Mouse (Mus musculus): ENCODE measurements around the gene Palm3. TPM values are rescaled to one million over a fixed set of nuclear protein-coding genes. Genes with fewer than 3 reads are reported as not detected.
"Not testable (repeated sequence)": the region's sequence is repeated elsewhere in the genome, so short reads cannot be mapped to it uniquely, and the experiment has no call there.

Palm3 gene
- under 1 TPM; 0.25 to 0.51 TPM for total RNA-seq (2021)
- long read RNA-seq, experiment 1, partial matches to known transcripts: 1 of 1 reads
- long read RNA-seq, experiment 1, other reads (novel, unspliced or antisense): 0 of 1 reads
- long read RNA-seq, experiment 2, partial matches to known transcripts: 1 of 1 reads
- long read RNA-seq, experiment 2, other reads (novel, unspliced or antisense): 0 of 1 reads

DNA sequence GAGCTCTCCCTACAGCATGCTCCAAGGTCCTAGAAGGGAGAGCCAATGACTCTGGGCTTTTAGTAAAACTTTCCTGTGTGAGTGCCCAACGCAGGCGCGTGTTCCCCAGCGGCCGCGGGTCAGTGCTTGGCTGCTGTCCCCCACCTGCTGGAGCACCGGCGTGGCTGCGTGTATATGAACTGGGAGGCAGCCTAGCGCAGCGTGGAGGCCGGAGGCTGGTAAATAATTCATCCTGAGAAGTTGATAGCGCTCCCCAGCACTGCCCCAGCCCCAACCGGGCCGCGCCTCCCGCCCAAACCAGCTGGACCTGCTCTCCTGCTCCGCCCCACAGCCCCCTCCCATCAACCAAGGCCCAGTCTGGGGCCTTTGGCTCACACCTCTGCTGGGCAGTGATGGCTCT, at the start of gene Palm3:
Palm3 (plus strand) TSS at position 376 of the 400 bp plus-strand sequence.
- no peak for DNase-seq
- intact Hi-C loops (cut with DNase I; ENCODE audit: low total_unique reads): no loop called here

DNA sequence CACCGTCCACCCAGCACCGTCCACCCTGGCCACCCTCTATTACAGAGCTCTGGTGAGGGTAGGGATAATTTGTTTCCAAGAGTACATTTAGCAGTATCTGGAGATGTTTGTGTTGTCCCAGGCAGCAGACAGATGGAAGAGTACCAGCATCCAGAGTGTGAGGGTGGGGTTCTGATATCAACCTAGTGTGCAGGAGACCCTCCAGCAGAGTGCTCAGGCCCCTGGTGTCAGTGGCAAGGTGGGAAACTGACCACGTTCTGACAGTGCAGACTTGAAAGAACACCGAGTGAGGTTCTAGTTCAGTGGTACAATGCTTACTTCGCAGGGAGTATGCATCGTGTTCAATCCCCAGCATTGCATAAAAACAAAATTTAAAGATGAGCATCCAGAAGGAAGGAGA, 49.6 kb upstream of the Palm3 start:
- no peak for DNase-seq
- intact Hi-C loops (cut with DNase I; ENCODE audit: low total_unique reads): no loop called here

DNA sequence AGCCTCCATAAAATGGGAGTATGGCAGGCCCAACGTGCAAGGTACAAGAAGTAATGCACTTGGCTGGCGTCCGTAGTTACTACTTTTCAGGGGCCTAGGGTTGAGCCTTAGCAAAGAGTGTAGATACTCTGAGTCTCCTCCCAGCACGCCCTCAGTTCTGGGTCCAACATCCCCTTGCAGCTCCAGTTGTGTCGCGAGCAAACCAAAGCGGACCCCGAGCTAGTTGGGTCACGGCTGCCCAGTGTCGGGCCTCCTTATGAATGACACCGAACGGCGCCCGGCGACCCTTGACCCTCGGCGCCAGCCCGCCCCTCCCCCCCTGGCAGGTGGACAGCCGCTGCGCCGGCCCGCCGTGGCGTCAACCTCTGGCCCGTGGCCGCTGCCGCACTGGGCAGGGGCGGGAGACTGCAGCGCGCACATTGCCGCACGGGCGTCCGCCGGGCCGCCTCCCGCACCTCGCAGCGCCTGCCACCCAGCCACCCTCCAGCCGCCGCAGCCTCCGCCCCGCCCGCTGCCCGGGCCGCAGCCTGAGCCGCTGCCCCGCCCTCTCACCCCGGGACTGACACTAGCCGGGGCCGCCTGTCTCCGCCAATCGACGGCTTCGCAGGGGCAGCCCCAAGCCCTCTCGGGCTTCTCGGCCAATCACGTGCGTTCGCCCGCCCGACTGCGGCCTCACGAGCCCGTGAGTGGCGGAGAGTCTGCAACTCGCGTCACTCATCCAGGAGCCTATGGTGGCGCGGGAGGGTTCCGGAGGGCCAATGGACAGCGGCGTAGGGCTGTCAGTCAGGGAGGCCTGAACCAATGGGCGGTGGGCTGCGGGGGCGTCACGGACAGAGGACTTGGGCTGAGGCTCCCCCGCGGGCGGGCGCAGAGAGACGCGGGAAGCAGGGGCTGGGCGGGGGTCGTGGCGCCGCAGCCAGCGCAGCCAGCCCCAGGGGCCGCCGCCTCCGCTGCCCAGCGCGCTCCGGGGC, 48.8 kb upstream of the Palm3 start, which contains the start of gene Prkaca:
Prkaca (plus strand) TSS at position 844 of the 971 bp plus-strand sequence.
- intact Hi-C loops (cut with DNase I; ENCODE audit: low total_unique reads): no loop called here

DNA sequence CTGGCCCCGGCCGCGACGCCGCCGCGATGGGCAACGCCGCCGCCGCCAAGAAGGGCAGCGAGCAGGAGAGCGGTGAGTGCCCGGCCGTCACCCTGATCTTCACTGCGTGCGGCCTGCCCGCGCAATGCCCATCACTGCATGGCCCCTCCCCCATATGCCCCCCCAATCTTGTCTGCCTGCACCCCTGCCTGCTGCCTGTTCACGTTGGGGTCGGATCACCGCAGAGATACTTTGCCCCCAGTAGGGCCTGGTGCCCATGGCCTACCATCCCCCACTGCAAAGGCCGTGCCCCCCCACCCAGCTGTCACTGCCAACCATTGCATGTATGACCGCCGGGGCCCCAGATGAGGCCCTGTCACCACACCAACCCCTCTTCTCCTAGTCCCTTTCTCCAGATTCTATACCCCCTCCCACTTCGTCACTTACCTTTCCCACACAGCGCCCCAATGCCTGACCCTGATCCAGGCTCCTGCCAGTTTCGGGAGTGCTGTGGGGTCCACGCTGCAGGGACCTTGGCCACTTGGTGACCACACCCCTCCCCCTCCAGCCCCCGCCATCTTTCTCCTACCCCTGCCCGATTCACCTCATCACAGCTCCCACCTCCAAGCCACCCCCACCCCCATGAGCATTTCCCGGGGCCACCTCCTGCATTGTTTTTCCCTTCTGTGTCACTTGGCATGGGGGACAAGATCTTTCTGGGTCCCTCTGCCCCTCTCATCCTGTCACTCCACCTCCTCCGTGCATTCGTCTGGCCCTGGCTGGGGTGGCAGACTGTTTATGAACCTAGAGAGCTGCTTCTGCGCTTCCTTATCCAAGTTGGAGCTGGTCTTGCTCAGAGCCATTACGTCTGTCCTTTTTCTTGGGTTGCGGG, 47.9 kb upstream of the Palm3 start:
- DNase-seq: no peak
- intact Hi-C loops (cut with DNase I; ENCODE audit: low total_unique reads): no loop called here

More for the DNA sequence above, 48.8 kb upstream of the Palm3 start, which contains the start of gene Prkaca:
- peak; percentile 99 for DNase-seq

DNA sequence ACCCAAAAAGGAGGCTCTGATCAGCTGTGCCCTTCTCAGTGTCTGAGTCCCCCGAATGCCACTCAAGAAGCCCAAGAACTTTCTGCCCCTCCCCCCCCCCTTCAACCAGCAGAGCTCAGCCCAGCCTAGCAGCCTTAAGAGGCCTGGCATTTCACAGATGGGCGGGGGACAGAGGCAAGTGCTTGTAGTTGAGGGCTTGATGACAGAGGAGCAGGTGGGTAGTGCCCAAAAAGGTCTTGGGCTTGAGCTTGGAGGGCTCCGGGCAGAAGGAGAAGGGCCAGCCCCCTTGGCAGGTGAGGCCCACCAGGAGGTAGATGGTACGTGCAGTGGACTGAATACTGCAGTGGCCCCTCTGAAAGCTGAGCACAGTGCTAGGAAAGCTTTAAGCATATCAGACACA, 46.8 kb upstream of the Palm3 start:
- intact Hi-C loops (cut with DNase I; ENCODE audit: low total_unique reads): no loop called here

DNA sequence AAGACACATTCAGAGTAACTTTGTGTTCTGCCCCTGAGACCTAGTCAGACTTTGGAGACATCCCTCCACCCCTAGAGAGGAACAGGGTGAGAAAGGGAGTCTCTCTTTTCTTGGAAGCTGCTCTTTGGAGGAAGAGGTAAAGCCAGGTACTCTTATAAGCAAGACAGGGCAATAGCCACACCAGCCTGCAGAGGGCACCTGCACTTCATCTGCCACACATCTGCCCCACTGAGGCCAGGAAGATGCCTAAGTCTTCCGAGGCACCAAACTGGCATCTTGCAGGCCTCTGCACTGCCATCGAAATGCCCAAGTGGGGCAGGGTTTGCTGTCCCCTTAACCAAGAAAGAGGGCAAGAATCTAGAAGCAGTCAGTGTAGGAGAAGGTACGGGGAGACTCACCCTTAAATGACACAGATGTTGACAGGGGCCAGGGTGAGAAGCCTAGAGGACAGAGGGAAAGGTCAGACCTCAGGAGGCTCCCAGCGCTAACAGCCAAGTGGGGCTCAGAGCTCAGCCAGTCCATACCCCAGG, 45.1 kb upstream of the Palm3 start:
- no peak for DNase-seq
- intact Hi-C loops (cut with DNase I; ENCODE audit: low total_unique reads): no loop called here

More for the DNA sequence above, 46.8 kb upstream of the Palm3 start:
- DNase-seq: no peak

DNA sequence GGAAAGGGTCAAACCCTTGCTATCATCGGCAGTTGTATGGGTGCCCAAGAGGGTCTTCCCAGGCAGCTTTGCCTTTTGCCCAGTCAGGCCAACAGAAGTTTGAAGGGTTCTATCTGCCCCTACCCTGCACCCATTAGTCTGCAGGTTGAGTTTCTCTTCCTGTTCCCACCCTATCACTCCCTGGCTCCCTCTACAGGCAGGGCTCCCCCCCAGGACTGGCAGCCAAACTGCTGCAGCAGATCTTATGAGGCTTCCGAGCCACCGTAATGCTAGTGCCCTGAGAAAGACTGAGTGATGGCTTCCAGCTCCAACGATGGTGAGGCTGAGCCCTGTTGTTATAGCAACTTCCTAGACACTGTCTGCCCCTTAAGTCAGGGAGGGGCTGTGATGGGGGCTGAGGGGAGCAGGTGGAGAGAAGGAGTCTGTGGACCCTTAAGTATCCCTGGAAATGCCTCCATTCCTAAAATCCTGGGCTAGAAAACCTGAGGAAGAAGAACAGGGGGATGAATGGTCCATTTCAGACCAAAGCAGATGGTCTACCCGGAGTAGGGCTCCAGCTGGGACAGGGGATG, 44.4 kb upstream of the Palm3 start:
- DNase-seq: no peak
- intact Hi-C loops (cut with DNase I; ENCODE audit: low total_unique reads): no loop called here

DNA sequence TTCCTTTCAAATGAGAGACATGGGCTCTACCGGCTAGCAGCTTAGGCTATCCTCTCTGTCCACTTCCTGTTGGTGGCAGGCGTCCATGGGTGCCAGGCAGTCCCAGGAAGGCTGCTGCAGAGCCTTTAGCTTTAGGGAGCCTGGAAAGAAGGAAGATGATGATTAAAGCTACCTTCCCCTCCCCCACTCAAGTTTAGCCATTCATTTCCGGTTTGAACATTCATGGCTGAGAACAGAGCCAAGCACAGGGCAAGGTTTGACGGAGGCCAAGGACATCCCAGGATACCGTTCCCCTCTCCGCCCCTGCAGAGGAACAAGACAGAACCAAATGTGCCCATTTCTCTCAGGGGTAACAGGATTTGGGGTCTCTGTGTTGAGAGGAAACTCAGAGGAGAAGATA, 43.6 kb upstream of the Palm3 start:
- DNase-seq: no peak
- intact Hi-C loops (cut with DNase I; ENCODE audit: low total_unique reads): no loop called here

DNA sequence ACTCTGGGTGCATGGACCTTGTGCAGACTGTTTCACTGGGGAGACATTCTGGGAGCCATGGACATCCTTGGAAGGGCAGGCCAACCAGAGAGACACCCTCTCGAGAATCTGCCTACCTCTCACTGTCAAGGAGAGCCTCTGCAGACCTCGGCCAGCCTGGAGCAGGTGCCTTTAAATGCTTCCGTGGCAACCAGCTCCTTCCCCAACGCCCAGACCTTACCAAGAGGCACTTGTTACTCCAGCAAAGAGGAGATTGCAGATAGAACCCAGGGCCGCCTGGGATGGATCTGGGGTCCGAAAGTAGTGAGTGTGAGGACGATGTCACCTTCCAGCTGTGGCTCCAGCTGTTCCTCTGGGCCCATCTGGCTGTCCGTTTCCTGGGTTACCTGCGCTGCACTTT, 43.1 kb upstream of the Palm3 start:
- DNase-seq: no peak
- intact Hi-C loops (cut with DNase I; ENCODE audit: low total_unique reads): no loop called here

DNA sequence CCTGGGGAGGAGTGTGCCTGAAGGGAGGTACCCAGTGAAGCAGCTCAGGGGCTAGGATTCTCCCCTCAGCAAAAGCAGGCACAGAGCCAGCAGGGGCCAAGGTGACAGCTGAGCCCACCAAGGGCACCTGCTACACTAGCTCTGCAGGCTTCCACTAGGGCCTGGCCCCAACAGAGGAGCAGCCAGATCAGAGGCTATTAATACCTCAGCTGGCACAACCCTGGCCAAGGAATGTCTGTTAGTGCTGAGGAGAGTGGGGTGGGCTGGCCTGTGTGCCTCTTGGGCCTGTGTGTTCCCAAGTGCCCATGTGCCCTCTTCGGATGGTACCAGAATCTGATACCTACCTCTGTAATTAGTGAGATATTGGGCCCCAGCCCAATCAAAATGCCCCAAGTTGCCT, 41.0 kb upstream of the Palm3 start:
- DNase-seq: peak; percentile 75
- intact Hi-C loops (cut with DNase I; ENCODE audit: low total_unique reads): no loop called here

DNA sequence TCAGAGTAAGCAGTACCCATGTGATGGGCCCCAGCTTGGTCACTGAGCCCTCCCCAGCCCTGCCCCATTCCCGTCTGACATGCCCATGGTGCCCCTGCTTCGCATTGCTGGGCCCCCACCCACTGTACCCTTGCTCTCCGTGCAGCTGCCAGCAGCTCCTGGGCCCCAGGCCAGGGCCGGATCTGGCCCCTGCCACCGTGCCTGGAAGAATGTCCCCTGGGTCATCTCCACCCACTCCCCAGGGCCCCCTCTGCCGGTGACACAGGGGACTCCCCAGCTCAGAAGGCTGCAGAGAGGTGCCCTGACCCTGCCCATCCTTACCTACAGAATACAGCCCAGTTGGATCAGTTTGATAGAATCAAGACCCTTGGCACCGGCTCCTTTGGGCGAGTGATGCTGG, 40.4 kb upstream of the Palm3 start:
- DNase-seq: peak; percentile 82
- intact Hi-C loops (cut with DNase I; ENCODE audit: low total_unique reads): no loop called here

DNA sequence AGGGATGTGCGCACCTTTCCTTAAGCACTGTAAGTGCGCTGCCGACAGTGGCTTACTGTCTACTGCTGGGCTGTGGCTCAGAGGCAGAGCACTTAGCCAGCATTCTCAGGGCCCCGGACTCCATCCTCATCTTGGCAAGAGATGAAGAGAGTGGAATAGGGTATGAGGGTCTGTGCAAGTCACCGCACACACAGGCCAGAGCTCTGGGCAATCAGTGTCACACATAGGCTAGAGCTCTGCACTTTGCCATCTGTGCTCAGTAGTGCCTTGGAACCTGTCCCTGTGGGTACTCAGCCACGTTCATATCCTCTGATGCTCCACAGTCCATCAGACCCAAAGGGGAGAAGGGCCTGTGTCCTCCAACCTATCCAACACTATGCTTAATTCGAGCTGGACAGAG, 39.7 kb upstream of the Palm3 start:
- intact Hi-C loops (cut with DNase I; ENCODE audit: low total_unique reads): no loop called here
- DNase-seq: no peak

DNA sequence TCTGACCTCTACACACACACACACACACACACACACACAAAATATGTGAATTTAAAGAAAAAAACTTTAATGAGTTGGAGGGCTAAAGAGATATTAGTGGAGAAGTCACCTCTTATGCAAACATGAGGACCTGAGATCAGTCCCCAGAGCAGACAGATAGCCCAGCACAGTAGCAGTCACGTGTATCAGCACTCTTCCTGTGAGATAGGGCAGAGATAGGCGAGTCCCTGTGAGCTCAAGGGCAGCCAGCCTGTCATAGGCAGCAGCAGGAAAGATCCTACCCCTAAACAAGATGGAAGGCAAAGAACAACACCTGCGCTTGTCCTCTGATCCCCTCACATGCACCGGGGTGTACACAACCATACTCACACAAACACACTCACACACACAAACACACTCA, 38.8 kb upstream of the Palm3 start:
- intact Hi-C loops (cut with DNase I; ENCODE audit: low total_unique reads): no loop called here
- DNase-seq: no peak

DNA sequence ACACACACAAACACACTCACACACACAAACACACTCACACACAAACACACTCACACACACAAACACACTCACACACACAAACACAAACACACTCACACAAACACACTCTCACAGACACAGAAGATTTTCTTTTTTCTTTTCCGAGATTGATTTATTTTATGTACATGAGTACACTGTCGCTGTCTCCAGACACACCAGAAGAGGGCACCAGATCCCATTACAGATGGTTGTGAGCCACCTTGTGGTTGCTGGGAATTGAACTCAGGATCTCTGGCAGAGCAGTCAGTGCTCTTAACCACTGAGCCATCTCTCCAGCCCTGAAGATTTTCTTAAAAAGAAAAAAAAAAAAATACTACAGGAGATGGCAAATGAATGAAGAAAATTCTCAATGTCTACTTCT, 38.0 kb upstream of the Palm3 start:
- DNase-seq; intact Hi-C loops (cut with DNase I; ENCODE audit: low total_unique reads): not testable (repeated sequence)

DNA sequence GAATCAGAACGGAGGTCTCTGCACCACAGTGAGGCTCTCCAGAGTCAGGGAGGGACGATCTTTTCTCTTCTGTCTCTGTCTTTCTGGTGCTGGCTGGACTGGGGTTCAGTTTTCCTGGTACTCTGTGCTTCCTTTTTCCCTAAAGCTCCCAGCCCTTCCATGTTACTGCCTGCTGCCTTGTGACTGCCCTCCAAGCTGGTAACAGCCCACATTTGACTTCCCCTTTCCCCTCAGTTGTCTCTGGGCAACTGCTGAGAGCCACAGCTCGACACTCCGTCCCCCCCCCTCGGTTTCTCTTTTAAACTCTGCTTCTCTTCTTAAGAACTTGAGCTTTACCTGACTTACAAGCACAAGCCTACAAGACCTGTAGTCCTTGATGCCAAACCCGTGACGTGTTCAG, 32.0 kb upstream of the Palm3 start:
- intact Hi-C loops (cut with DNase I; ENCODE audit: low total_unique reads): no loop called here
- DNase-seq: no peak

DNA sequence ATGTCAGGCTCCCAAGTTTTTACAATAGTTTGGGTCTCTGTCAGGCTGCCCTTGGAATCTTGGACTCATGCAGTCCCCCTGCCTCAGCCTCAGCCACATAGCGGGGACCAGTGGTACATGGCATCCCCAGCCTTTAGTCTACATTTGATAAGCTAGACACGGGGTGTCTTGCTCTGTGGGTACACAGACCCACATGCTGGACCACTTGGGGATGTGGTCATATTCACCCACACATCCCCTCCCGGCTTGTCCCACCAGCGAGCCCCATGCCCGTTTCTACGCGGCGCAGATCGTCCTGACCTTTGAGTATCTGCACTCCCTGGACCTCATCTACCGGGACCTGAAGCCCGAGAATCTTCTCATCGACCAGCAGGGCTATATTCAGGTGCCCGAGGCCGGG, 31.1 kb upstream of the Palm3 start:
- DNase-seq: no peak
- intact Hi-C loops (cut with DNase I; ENCODE audit: low total_unique reads): no loop called here

DNA sequence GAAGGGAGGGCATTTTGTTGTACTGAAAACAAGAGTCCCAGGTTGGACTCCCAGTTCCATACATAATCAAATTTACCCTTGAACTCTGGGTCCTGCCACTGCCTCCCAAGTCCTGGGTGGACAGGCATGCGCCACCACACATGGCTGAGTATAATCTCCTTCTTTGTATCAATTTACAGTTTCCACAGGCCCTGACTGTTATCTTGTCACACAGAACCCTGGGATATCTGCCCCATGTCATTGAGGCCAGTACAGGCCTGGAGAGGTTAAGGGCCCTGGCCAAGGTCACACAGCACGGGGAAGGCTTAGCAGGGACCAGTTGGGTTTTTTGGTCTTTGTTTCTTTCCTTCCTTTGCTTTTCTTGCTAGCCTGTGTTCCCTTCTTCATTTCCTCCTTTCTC, 28.8 kb upstream of the Palm3 start:
- DNase-seq: no peak
- intact Hi-C loops (cut with DNase I; ENCODE audit: low total_unique reads): no loop called here

DNA sequence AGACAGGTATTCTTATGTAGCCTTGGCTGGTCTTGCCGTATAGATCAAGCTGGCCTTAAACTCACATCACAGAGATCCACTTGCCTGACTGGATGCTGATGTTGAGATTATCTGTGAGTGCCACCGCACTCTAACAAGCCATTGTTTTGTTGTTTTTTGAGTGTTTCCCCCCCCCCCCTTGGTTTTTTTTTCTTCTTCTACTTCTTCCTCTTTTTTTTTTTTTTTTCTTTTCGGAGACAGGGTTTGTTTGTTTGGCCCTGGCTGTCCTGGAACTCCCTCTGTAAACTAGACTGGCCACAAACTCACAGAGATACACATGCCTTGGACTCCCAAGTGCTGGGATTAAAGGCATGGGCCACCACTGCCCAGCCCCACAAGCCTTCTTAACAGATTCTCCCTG, 27.2 kb upstream of the Palm3 start:
- intact Hi-C loops (cut with DNase I; ENCODE audit: low total_unique reads): no loop called here
- no peak for DNase-seq

DNA sequence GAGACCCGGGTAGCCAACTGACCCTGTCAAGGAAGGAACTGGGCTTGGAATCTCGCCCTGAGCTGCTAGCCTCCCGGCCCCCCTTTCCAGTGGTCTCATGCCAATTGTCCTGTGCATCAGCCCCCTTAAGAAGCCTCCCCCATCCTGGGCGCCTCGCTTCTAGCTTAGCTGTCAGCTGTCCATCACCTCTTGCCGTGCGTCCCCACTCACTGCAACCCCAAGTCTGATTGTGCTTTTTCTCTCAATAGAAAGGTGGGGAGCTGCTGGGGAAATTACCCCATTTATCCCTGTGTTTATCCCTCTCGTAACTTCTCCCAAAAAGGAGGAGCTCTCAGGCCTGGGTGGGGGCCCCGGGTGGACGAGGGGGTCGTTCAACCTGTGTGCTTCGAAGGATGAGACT, 25.3 kb upstream of the Palm3 start:
- DNase-seq: no peak
- intact Hi-C loops (cut with DNase I; ENCODE audit: low total_unique reads): no loop called here

All from gastrocnemius, postnatal 14 days (tissue).